Mouse (Mus musculus): ENCODE data around the gene Lrp10.

Lrp10 gene

GRCm38 (mm10) chr14:54433941-54434531 is 29.9 kb upstream of the Lrp10 start:
- DNase-seq = no peak

GRCm38 (mm10) chr14:54435194-54435918 is 28.6 kb upstream of the Lrp10 start:
- DNase-seq = no peak

GRCm38 (mm10) chr14:54439155-54439554 is 24.8 kb upstream of the Lrp10 start:
- no peak for DNase-seq

- no peak for DNase-seq
Measured at GRCm38 (mm10) chr14:54439610-54440009, 24.3 kb upstream of the Lrp10 start.

GRCm38 (mm10) chr14:54440538-54440937 is 23.4 kb upstream of the Lrp10 start:
- no peak for DNase-seq

GRCm38 (mm10) chr14:54441365-54441764 is 22.6 kb upstream of the Lrp10 start:
- DNase-seq = no peak

GRCm38 (mm10) chr14:54442548-54442947 is 21.4 kb upstream of the Lrp10 start:
- DNase-seq = no peak

- no peak for DNase-seq
Measured at GRCm38 (mm10) chr14:54443196-54443595, 20.7 kb upstream of the Lrp10 start.

GRCm38 (mm10) chr14:54443712-54444618 is 20.0 kb upstream of the Lrp10 start:
- DNase-seq = no peak

- no peak for DNase-seq
Measured at GRCm38 (mm10) chr14:54445476-54445875, 18.5 kb upstream of the Lrp10 start.

- DNase-seq = no peak
Measured at GRCm38 (mm10) chr14:54453566-54453965, 10.4 kb upstream of the Lrp10 start.

GRCm38 (mm10) chr14:54454669-54455528 is 9.0 kb upstream of the Lrp10 start:
- no peak for DNase-seq

GRCm38 (mm10) chr14:54457907-54458569 is 5.9 kb upstream of the Lrp10 start:
- DNase-seq = no peak

- no peak for DNase-seq
Measured at GRCm38 (mm10) chr14:54462146-54462545, 1.8 kb upstream of the Lrp10 start.

- no peak for DNase-seq
Measured at GRCm38 (mm10) chr14:54463108-54463958, 604 bp upstream of the Lrp10 start.

- DNase-seq = peak; percentile 44
Measured at GRCm38 (mm10) chr14:54464293-54465005, 512 bp downstream of the Lrp10 start.

GRCm38 (mm10) chr14:54471467-54471866 is 7.5 kb downstream of the Lrp10 start:
- DNase-seq = no peak

GRCm38 (mm10) chr14:54472671-54473070 is 8.7 kb downstream of the Lrp10 start:
- no peak for DNase-seq

GRCm38 (mm10) chr14:54474744-54475143 is 10.8 kb downstream of the Lrp10 start:
- DNase-seq = no peak

Data from layer of hippocampus, adult 9-11 months (tissue).